Mouse (Mus musculus) yolk sac, embryonic 10.5 days (tissue): ENCODE data around the gene Ahcyl2.
A peak's percentile ranks its signal among the peaks of the same experiment; 100 is the strongest.

Experiments
- DNase-seq: peaks from one replicate; pipeline ENCODE4 v3.0.0-alpha.2; 2017; ENCODE audit warnings: low spot score

Gene Ahcyl2

DNA sequence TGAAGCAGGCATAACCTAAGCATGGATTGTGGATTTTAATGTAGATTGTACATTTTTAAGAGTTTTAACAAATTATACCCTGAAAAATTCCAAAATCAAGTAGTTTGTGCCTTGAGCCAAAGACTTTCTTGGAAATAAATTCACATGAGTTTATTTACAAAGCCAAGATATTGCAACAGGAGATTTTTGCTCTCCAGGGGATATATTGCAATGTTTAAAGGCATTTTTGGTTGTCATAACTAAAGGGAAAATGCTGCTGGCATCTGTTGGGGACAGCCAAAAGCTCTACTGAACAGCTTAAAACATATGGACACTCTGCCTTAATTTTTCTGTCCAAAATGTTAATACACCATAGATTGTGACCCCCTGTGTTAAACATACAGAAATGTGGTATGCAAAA, 146.3 kb downstream of the Ahcyl2 start:
- no peak for DNase-seq

DNA sequence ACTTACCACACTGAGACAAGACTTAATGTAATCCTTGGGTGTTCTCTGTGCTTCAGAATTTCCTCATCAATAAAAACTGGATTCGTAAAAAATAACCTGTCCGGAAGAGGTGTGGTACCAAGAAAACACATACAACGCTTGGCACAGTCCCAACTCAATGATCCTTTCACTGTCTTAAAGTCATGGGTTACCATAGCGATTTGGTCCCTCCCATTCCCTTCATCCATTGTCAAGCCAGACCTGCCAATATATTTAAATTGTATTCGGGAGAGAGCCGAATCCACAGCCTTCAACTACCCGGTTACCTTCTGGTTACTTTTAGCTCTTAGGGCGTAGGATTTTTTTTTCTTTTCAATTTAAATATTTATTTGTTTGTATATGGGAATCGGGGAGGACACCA, 148.0 kb downstream of the Ahcyl2 start:
- no peak for DNase-seq

DNA sequence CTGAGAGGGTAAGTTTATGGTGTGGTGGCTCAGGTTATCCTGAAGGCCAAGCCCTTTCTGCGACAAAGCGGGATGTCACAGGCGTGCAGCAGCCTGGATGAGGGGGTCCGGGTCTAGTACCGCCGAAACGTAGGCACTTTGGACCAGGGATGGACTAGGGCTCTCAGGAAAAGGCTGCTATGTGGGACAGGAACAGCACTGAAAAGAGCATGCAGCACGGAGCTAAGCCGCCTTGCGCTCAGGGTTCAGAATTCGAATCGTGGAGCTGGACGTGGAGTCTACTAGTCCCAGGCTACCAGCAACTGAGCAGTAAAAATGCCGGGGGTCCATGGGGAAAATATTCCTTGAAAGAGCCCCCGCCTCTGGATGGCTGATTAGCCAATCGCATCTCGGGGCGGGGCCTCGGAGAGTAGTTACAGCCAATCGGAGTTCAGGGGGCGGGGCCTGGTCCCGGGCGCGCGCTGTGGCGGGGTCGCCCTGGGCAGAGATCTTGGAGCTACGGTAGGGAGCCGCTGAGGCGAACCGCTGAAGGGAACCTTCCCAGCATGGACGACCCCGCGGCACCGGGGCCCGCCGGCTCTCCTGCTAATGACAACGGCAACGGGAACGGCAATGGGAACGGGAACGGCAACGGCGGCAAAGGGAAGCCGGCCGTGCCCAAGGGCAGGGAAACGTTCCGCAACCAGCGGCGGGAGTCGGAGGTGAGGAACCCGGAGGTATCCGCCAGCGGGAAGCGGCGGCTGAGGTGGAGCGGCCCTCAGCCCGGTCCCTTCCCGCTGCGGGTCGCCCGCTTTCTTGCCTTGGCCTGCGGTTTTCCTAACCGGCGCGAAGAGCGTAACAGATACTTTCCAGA, 148.9 kb downstream of the Ahcyl2 start, which contains the start of gene Strip2:
TSS of gene Strip2 (plus strand) at position 483 of the 853 bp plus-strand sequence.
- DNase-seq = peak; percentile 94

DNA sequence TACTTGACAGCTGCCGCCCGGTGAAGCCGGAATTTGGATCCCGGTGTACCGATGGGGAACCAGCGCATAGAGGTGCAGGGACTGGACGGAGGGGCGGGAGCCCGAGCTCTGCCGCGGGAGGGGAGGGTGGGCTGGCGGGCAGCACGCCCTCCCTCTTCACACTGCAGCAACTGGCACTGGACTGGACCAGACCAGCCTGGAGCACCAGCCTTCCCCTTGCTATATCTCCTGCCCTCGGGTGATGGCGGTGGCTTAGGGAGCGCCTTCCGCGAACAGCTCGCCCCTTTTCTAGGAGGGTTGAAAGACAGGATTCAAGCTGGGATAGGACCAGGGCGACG, 149.5 kb downstream of the Ahcyl2 start:
- no peak for DNase-seq

DNA sequence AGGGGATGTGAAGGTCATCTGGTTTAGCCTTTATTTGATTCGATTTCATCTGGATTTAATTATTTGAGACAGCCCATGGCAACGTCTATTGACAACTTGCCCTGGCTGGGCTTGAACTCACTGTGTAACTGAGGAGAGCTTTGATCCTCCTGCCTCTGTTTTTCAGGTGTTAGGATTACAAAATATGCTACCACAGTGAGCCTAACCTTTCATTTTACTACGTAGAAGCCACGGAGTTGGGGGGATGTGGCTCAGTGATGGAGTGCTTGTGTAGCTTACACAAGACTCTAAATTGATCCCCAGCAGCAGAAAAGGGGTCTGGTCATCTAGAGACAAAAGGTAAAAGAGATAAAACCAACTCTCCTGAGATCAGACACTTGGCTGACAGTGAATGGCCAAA, 150.1 kb downstream of the Ahcyl2 start:
- DNase-seq = no peak

DNA sequence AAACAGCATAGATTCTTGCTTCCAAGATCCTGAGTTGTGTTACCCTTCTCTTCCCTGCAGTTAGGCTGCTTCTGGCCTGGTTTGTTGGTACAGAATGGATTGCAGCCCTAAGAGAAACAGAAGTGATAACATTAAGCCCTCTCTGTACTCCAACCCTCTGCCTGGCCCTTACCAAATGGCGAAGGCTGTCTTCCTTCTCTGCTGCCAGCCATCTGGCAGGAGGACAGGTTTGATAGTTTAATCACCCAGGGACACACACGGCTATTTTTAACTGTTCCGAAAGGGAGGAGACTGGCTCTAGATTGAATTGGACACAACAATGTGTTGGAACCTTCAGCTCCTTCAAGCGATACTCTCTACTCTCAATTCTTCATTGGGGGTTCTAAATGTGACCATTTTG, 155.7 kb downstream of the Ahcyl2 start:
- no peak for DNase-seq

DNA sequence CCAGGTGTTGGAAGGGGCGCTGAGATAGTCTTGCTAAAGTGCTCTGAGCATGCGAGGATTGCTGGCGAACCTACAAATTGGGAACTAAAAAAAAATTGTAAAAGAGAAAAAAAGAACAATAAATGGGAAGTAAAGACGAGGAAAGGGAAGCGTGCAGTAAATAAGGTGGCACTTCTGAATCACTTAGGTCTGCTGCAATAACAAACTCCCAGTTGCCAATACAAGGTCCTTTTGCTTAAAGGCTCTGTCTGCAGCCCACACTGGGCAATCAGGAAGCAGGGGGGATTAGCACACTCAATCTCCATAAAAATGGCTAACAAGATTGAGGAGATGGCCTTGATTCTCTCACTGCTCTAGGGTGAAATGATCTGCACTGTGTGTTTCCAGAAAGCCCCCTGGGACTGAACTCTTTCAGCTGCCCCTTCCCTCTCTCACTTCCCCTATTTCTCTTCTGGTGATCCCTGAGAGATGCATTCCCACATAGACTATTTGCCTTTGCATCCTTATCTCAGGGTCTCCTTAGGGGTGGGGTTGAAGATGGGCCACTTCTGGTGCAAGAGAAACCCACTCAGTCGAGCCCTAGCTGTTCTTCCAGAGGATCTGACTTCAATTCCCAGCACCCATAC, 157.9 kb downstream of the Ahcyl2 start:
- no peak for DNase-seq

DNA sequence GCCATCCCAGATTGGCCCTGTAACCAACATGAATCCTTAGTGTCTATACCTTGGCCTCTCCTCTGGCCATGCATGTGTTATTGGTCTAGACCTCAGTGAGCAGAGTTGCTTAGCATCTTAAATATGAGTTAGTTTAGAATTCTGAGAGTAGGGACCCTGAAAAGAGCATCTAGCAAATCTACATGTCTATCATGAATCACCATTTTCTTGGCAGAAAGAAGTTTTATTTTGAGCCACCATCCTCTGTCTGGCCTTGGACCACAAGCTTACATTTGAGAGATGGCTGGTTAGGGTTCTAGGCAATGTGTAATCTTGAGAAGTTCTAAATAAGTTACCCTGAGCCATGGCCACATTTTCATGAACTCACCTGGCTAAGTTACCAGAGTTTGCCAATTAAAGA, 162.3 kb downstream of the Ahcyl2 start:
- no peak for DNase-seq

DNA sequence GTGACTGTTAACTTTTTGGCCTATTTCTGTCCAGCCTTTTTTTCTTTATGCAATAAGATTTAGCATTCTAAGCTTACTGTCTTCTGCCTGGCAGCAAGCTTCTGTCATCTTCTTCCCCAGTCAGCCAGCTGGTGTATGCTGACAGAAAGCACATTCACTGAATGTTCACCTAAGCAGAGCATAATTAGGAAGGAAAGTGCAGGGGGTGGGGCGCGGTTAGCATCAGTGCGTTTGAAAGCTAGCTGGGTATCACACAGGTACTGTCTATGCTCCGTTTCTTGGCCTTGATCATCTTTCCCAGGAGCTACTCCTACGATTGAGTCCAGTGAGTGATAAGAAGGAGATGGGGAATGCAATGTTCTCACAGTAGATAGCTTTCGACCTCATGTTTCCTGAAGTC, 162.9 kb downstream of the Ahcyl2 start:
- no peak for DNase-seq

DNA sequence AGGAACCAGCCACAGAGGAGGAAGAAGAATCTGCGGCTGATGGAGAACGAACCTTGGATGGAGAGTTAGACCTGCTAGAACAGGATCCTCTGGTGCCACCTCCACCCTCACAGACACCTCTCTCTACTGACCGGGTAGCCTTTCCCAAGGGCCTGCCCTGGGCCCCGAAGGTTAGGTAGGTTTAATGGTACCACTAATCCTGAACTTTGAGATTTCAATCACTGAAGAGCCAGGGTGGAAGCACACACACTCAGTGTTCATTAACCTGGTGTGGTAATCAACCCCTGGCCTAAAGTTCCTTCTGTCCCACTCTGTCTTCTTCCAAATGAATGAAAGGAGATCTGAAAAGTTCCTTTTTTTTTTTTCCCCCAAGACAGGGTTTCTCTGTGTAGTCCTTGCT, 163.4 kb downstream of the Ahcyl2 start:
- DNase-seq = no peak

DNA sequence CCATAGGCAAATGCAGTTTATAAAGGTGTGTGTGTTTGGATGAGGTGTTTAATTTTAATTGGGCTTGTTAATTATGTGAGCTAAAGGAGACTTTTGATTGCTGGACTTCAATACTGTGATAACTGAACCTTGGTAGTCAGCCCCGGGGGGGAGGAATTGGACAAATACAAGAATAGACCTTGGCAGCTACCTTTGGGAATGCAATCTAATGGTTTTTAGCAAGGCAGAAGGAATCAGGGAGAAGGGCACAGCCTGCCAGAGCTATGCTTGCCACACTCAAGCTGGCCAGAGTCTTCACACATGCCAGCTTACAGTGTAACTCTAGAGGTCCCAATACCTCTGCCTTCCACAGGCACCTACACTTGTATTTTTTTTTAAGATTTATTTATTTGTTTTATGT, 167.9 kb downstream of the Ahcyl2 start:
- DNase-seq = no peak

DNA sequence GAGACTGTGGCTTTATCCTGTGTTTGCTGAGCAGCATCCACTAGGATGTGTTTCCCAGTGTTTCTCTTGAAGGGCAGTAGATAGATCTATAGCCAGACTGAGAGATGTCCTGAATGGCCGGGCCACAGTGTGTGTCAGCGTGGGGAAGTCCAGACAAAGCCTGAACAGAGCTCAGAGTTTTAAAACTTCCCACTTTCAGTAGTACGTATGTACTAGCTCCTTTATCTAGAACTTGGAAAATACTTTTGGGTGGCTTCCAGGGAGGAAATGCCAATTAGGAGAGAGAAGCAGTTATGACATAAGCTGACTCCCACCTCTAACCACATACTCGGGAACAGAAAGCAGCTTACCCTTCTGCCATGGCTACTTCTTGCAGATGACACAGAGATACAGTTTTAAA, 172.6 kb downstream of the Ahcyl2 start:
- no peak for DNase-seq

DNA sequence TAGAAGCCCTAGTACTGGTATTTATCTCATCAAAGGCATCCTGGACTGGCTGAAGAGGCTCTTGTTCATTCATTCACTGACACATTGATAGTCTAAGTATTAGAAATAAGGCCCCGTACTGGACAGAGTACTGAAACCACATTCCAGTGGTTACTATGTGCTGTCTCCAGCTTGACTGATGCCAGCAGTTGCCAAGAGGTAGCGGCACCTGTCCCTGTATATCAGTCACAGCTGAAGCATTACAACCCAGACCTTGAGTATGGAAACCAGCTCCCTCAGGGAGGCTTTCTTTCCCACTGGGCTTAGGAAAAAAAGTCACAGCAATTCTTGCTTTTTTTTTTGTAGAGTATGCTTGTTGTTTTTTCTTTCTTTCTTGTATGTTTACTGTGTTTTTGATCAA, 173.2 kb downstream of the Ahcyl2 start:
- no peak for DNase-seq

DNA sequence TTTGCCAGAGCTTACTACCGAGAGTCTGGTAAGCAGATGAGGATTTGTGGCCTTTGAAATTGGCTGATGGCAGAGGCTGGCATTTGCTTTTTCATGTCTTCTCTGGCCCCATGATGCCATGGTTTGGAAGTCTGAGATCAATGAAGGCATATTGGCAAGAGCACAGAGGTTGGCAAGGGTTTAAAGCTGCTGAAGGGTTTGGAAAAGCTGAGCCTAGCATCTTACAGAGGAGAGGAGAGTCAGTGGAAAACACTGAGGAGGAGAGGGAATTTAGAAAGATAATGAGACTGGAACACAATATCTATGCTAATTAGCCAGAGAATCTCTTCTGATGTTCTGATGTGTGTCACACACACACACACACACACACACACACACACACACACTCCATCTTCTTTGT, 176.7 kb downstream of the Ahcyl2 start:
- no peak for DNase-seq

DNA sequence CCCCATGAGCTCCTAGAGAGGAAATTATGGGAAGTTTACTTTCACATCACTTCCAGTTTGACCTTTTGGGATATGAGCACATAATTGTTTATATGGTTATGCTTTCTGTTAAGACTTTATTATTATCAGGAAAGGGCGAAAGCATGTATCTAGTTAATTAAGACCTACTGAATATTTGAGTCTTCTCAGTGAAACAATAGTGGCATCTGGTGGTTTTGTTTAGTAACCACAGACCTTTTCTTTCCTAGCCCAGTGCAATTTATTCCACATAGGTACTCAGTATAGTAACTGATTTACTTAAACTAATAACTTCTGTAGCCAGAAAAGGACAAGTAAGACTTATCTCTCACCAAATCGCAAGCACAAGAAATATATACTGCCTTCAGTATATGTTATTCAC, 178.8 kb downstream of the Ahcyl2 start:
- DNase-seq = no peak

DNA sequence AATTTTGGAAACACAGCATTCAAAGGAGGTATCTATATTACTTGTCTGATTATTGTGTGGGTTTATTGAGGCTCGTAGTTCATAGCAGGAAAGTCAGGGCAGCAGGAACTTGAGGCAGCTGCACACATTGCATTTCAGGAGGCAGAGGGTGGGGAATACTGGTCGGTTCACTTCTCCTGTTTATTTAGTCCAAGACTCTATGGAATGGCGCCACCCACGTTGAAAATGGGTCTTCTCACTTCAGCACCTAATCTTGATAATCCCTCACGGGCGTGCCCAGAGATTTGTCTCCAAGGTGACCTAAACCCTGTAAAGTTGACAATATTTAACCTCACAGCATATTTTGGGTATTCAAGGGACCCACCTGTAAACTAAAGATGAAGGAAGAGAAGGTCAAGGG, 180.0 kb downstream of the Ahcyl2 start:
- DNase-seq = no peak

DNA sequence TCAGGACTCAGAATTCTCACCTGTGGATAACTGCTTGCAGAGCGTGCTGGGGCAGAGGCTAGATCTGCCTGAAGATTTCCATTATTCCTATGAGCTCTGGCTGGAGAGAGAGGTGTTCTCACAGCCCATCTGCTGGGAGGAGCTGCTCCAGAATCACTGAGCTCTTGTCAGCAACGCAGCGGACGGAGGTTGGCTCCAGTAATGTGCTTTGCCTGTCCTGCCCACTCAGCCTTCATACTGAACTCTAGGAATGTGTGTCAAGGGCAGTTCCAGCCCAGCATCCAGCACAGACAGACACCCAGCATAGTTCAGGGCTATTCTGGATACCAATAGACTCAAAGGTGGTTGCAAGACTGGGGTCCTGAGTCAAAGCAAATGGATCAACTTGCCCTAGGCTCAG, 188.9 kb downstream of the Ahcyl2 start:
- DNase-seq = no peak

DNA sequence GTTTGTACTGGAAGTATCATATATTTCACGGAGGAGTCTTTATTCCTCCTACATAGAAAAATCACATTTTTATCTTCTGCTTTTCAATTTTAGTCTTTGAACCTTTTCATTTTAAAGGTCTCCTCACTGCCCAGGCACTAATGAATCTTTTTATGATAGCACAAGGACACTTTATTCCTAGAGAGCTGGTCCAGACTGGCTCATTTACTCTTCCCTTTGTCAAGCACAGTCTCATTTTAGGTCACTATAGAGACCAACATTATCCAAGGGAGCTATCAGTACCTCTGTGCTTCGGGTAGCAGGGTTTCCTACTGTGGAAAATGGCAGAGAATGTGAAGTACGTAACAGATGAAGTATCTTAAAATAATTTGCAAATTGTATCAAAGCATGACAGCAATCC, 190.9 kb downstream of the Ahcyl2 start:
- no peak for DNase-seq

DNA sequence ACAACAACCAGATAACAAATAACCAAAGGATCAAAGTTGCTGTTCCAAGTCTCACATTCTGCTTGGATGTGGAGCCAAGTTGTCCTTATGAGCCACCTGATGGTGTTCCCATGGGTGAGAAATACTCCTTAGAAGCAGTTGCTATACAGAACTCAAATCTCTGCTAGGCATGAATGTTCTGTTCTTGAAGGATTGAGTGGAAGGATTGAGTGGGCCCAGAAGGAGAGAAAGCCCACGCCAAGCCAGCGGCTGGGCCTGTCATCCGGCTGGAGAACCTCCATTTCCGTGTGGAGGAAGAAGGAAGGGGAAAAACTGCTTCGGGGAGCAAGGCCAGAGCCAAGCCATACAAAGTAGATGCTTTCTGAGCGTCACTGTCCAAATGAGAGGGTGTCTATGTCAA, 193.3 kb downstream of the Ahcyl2 start:
- no peak for DNase-seq
